Mouse (Mus musculus) heart, postnatal 0 days (tissue): ENCODE data around the gene Bcl2l2. TPM values are rescaled to one million over a fixed set of nuclear protein-coding genes. Genes with fewer than 3 reads are reported as not detected.

Experiments used
- ATAC-seq: fragments of 200-750 bp; cut with Nextera tagmentation; 2 replicates; pipeline ENCODE4 v1.8.0; 2017; ENCODE audit warnings: low read depth, moderate number of reproducible peaks, moderate library complexity; ENCODE audit not compliant: insufficient read depth
- DNase-seq: peaks from one replicate; pipeline ENCODE4 v3.0.0-alpha.2; 2016; ENCODE audit warnings: low spot score
- H3K27ac ChIP-seq: fragments of 300-500 bp; sonication (generic); 2 replicates; pipeline ENCODE4 v1.5.1; 2014; ENCODE audit warnings: low read depth, mild to moderate bottlenecking
- H3K27me3 ChIP-seq: fragments of 300-500 bp; sonication (generic); 2 replicates; pipeline ENCODE4 v1.6.1; 2014; ENCODE audit warnings: low read length, mixed read lengths; ENCODE audit not compliant: control insufficient read depth, insufficient read depth
- H3K36me3 ChIP-seq: fragments of 300-500 bp; sonication (generic); replicated peaks from 2 replicates; pipeline ENCODE4 v1.6.1; 2014; ENCODE audit warnings: low read length, mixed read lengths; ENCODE audit not compliant: control insufficient read depth, insufficient read depth
- H3K4me1 ChIP-seq: fragments of 300-500 bp; sonication (generic); 2 replicates; pipeline ENCODE4 v1.6.1; 2014; ENCODE audit warnings: antibody characterized with exemption; ENCODE audit not compliant: control insufficient read depth, insufficient read depth
- H3K4me2 ChIP-seq: fragments of 300-500 bp; sonication (generic); 2 replicates; pipeline ENCODE4 v1.6.1; 2014; ENCODE audit warnings: low read depth, mild to moderate bottlenecking, low read length, moderate library complexity
- H3K4me3 ChIP-seq: fragments of 300-500 bp; sonication (generic); 2 replicates; pipeline ENCODE4 v1.5.1; 2014; ENCODE audit warnings: low read depth, low read length
- H3K9ac ChIP-seq: fragments of 300-500 bp; sonication (generic); replicated peaks from 2 replicates; pipeline ENCODE4 v1.6.1; 2014; ENCODE audit warnings: low read depth, low read length, mixed read lengths
- H3K9me3 ChIP-seq: fragments of 300-500 bp; sonication (generic); replicated peaks from 2 replicates; pipeline ENCODE4 v1.6.1; 2016; ENCODE audit warnings: low read length; ENCODE audit not compliant: control insufficient read depth
- CTCF ChIP-seq: IDR thresholded peaks from 2 replicates; pipeline ENCODE4 v1.5.1; 2016; ENCODE audit warnings: antibody characterized with exemption, control low read depth, low read depth
- EP300 ChIP-seq: IDR thresholded peaks from 2 replicates; pipeline ENCODE4 v1.6.1; 2016; ENCODE audit warnings: antibody characterized with exemption, low read depth
- WGBS: fragments of 180-500 bp; shearing (Covaris S2); extraction: QIAGEN DNeasy Blood & Tissue Kit; methylation state at CpG from one replicate; pipeline ENCODE4 v1.1.7; 2014; 5-methylcytosine and 5-hydroxymethylcytosine counted together
- polyA plus RNA-seq: library from polyadenylated mRNA; unstranded; fragments of >200 nt; fragmentation: Nextera tagmentation; extraction: Ambion mirVana; gene quantifications from 2 replicates; pipeline ENCODE4 v1.2.1, GENCODE M21; 2015
- total RNA-seq: library from RNA; depleted of rRNA; stranded (reverse); fragments of >200 nt; gene quantifications from 2 replicates; pipeline ENCODE4 v1.2.3, GENCODE M21; 2014; ENCODE audit warnings: low replicate concordance

The Bcl2l2 gene
- total and polyA plus RNA-seq, 2 experiments from 2014 or later = 3.3 to 20.6 TPM

GRCm38 (mm10) chr14:54893651-54894181 lies 10.5 kb downstream of the Bcl2l2 start:
- Histone ChIP-seq H3K27me3 (no peaks in the 10 kb centered on the region), H3K27ac (peak overlapping the region; percentile 96), H3K36me3 (peaks cover 33% of the 10 kb centered on the region), H3K4me1 (peaks cover 14% of the 10 kb centered on the region), H3K9ac (peak overlapping the region; percentile 98), H3K4me3 (peak overlapping the region; percentile 99), H3K9me3 (no peaks in the 10 kb centered on the region), H3K4me2 (peak overlapping the region; percentile 59)
- TF ChIP-seq CTCF (peak; percentile 4; the same call in 1 of the 2 replicates), EP300 (peak; percentile 86)
- ATAC-seq = peak; percentile 98
- WGBS = under 1% methylated on average over 38 of the region's 38 CpGs
- peak; percentile 100 for DNase-seq

DNA sequence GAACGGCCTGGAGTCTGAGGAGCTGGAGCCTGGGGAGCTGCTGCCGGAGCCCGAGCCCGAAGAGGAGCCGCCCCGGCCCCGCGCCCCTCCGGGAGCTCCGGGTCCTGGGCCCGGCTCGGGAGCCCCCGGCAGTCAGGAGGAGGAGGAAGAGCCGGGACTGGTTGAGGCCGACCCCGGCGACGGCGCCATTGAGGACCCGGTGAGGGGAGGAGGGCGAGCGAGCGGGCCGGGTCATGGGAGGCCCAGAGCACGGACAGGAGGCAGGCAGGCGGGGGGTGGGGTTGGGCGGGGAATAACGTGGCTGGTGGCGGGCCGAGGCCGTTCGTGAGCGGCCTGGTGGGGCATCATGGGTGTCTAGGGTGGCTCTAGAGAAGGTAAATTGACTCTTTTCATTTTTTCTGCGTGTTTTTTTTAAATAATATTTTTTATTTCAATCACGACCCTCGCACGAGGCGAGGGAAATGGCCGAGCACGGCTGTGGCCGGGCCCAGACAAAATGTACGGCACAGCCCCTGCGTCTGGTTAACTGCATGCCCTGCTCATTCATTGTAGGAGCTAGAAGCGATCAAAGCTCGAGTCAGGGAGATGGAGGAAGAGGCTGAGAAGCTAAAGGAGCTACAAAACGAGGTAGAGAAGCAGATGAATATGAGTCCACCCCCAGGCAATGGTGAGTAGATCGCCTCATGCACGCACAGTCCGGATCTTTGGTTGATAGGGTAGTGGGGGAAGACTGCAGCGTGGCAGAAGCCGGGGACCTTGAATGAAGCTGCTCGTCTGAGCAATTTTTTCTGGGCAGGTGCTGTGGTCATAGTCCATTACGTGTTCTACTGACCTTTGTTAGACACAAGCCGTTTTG lies 11.3 kb downstream of the Bcl2l2 start:
- no peak for TF ChIP-seq EP300
- no peak for TF ChIP-seq CTCF
- Histone ChIP-seq H3K36me3 (peaks cover 38% of the 10 kb centered on the region), H3K27ac (peak overlapping the region; percentile 96), H3K9me3 (no peaks in the 10 kb centered on the region), H3K4me2 (peak overlapping the region; percentile 83), H3K4me3 (peak overlapping the region; percentile 99), H3K9ac (peak overlapping the region; percentile 98), H3K4me1 (peaks cover 14% of the 10 kb centered on the region), H3K27me3 (no peaks in the 10 kb centered on the region)
- WGBS = under 1% methylated on average over 54 of the region's 54 CpGs
- peak; percentile 65 for ATAC-seq
- no peak for DNase-seq

GRCm38 (mm10) chr14:54897445-54897844 lies 14.3 kb downstream of the Bcl2l2 start:
- Histone ChIP-seq H3K4me3 (no peak overlapping the region), H3K36me3 (peaks cover 38% of the 10 kb centered on the region), H3K9me3 (no peaks in the 10 kb centered on the region), H3K4me1 (peaks cover 14% of the 10 kb centered on the region), H3K27me3 (no peaks in the 10 kb centered on the region), H3K4me2 (no peak overlapping the region), H3K9ac (peak overlapping the region; percentile 47; the same call in 1 of the 2 replicates), H3K27ac (no peak overlapping the region)
- ATAC-seq (no peak), DNase-seq (no peak)
- TF ChIP-seq CTCF (no peak), EP300 (no peak)
- WGBS = 30% methylated on average over 2 of the region's 2 CpGs

- Histone ChIP-seq H3K27me3 (no peaks in the 10 kb centered on the region), H3K9ac (no peak overlapping the region), H3K36me3 (peaks cover 37% of the 10 kb centered on the region), H3K4me1 (peaks cover 3% of the 10 kb centered on the region), H3K4me2 (no peak overlapping the region), H3K9me3 (no peaks in the 10 kb centered on the region), H3K27ac (no peak overlapping the region), H3K4me3 (no peak overlapping the region)
- TF ChIP-seq CTCF (peak; percentile 85), EP300 (0 out of 2 replicates have a peak, but pooled peaks have one; percentile 44)
- 1% methylated on average over 3 of the region's 3 CpGs for WGBS
- peak; percentile 82 for ATAC-seq
- peak; percentile 83 for DNase-seq
Measured at GRCm38 (mm10) chr14:54900383-54900782, 17.2 kb downstream of the Bcl2l2 start.

DNA sequence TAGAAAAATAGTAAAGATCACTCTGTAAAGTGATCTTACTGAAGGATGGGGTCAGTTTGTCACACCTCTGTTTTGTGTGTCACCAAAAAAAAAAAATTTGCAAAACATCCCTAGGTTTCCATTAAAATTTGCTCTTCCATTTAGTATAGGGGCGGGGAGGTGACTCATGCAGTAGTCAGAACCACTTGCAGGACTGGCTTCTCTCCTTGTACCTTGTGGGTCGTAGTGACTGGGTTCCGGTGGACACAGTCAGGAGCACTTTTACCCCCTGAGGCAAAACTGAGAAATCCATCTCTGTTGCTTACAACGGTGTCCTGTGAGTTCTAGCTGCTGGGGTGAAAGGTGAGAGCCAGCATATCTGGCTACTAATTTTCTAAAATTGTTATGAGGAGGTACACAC lies 20.5 kb downstream of the Bcl2l2 start:
- ATAC-seq = no peak
- WGBS = 93% methylated on average over 4 of the region's 4 CpGs
- H3K36me3 ChIP-seq = peaks cover 15% of the 10 kb centered on the region

More for the DNA sequence above, 20.5 kb downstream of the Bcl2l2 start:
- H3K27me3 ChIP-seq = no peaks in the 10 kb centered on the region
- DNase-seq = no peak
- no peak overlapping the region for H3K27ac ChIP-seq
- no peak overlapping the region for H3K4me3 ChIP-seq
- H3K4me1 ChIP-seq = no peaks in the 10 kb centered on the region
- no peak overlapping the region for H3K9ac ChIP-seq
- H3K4me2 ChIP-seq = no peak overlapping the region
- no peak for TF ChIP-seq CTCF
- TF ChIP-seq EP300 = no peak
- no peaks in the 10 kb centered on the region for H3K9me3 ChIP-seq
